In the genomic region with DNA sequence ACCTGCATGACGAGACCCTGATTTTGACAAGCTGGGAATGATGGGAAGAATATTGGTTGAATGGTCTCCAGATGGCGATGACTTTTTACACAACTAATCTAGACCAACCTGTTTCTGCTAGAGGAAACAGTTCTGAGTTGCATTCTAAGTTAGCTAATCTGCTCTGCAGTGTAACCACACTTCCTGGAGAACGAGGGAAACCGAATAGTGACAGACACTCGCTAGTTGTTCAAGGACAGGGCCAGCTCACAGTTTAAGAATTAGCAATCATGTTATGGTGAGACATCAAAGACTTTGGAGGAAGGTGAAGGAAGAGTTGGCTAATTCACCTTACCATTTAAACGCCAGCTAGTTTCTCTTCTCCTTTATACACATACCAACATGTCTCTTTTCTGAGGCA, we compare ENCODE assay signal across 14 mouse cellular contexts.
"Had no signal": no experiment of that assay in that cellular context is flagged by ENCODE, and none has a peak within 500 bp of the region (broad histone marks: within the 10 kb centered on the region; RNA-seq: fewer than 3 reads in every experiment).

No protein-coding gene starts in this region.

- H3K9ac ChIP-seq: intestine, embryonic 15.5 days; limb, embryonic 12.5 days; liver, embryonic 14.5 days; midbrain, embryonic 13.5 days; neural tube, embryonic 13.5 days had no signal

- H3K27me3 ChIP-seq: intestine, embryonic 15.5 days; limb, embryonic 12.5 days; neural tube, embryonic 13.5 days had no signal

- H3K36me3 ChIP-seq: intestine, embryonic 15.5 days; limb, embryonic 12.5 days; midbrain, embryonic 13.5 days; neural tube, embryonic 13.5 days had no signal

- DNase-seq: kidney, adult 18-20 months; kidney, postnatal 14 days; layer of hippocampus, adult 9-11 months; layer of hippocampus, postnatal 36 days; liver; lung, adult 18-20 months; right cerebral cortex, adult 18-20 months; right cerebral cortex, postnatal 25 days; thymus, postnatal 25 days had no signal

- H3K4me2 ChIP-seq: intestine, embryonic 15.5 days; limb, embryonic 12.5 days; midbrain, embryonic 13.5 days; neural tube, embryonic 13.5 days had no signal

- H3K4me3 ChIP-seq: intestine, embryonic 15.5 days; limb, embryonic 12.5 days; midbrain, embryonic 13.5 days; neural tube, embryonic 13.5 days had no signal

- H3K27ac ChIP-seq: intestine, embryonic 15.5 days; limb, embryonic 12.5 days; liver, embryonic 14.5 days; midbrain, embryonic 13.5 days; neural tube, embryonic 13.5 days had no signal

- ATAC-seq: intestine, embryonic 15.5 days; midbrain, embryonic 13.5 days had no signal

- H3K9me3 ChIP-seq: intestine, embryonic 15.5 days; limb, embryonic 12.5 days; midbrain, embryonic 13.5 days; neural tube, embryonic 13.5 days had no signal
